Mouse (Mus musculus): ENCODE data around the gene Tmprss11d. TPM values are rescaled to one million over a fixed set of nuclear protein-coding genes. Genes with fewer than 3 reads are reported as not detected.
A peak's percentile ranks its signal among the peaks of the same experiment; 100 is the strongest.
"Not testable (repeated sequence)": the region's sequence is repeated elsewhere in the genome, so short reads cannot be mapped to it uniquely, and the experiment has no call there.

The Tmprss11d gene
- polyA plus RNA-seq, 1 experiment: 0.07 TPM

- H3K4me3 ChIP-seq (replicated peaks; ENCODE audit: insufficient read depth, low read depth, low read length): no peak overlapping the region
- WGBS: 17% methylated on average over 7 of the region's 7 CpGs
- H3K27me3 ChIP-seq (ENCODE audit: control insufficient read depth, insufficient read depth, low read length): no peaks in the 10 kb centered on the region
- DNase-seq: peak; percentile 18 to 45
- no peak overlapping the region for H3K27ac ChIP-seq (ENCODE audit: insufficient read depth, low read length)
- no peaks in the 10 kb centered on the region for H3K4me1 ChIP-seq (ENCODE audit: control insufficient read depth, insufficient read depth, low read length)
- no peak for TF ChIP-seq POLR2A (IDR thresholded peaks at IDR 0.05; ENCODE audit: borderline replicate concordance, insufficient read depth, low read length)
- no peak for TF ChIP-seq CTCF (IDR thresholded peaks at IDR 0.05; ENCODE audit: borderline replicate concordance, insufficient read depth, low read depth, low read length)
Measured at GRCm38 (mm10) chr5:86352966-86353365, 20.3 kb downstream of the Tmprss11d start.

GRCm38 (mm10) chr5:86318018-86318956 lies 54.9 kb downstream of the Tmprss11d start:
- H3K27me3 ChIP-seq (ENCODE audit: control insufficient read depth, insufficient read depth, low read length); H3K27ac ChIP-seq (ENCODE audit: insufficient read depth, low read length); H3K4me1 ChIP-seq (ENCODE audit: control insufficient read depth, insufficient read depth, low read length): not testable (repeated sequence)
- H3K4me3 ChIP-seq (replicated peaks; ENCODE audit: insufficient read depth, low read depth, low read length): peak overlapping the region; percentile 26
- peak; percentile 32; the same call in 1 of the 2 replicates for TF ChIP-seq POLR2A (IDR thresholded peaks at IDR 0.05; ENCODE audit: borderline replicate concordance, insufficient read depth, low read length)
- peak; percentile 5 to 9 for DNase-seq
- WGBS: 39% methylated on average over 30 of the region's 30 CpGs

- TF ChIP-seq POLR2A (IDR thresholded peaks at IDR 0.05; ENCODE audit: borderline replicate concordance, insufficient read depth, low read length): no peak
- no peak for TF ChIP-seq CTCF (IDR thresholded peaks at IDR 0.05; ENCODE audit: borderline replicate concordance, insufficient read depth, low read depth, low read length)
- DNase-seq: peak; percentile 85 to 86
- no peaks in the 10 kb centered on the region for H3K27me3 ChIP-seq (ENCODE audit: control insufficient read depth, insufficient read depth, low read length)
- H3K4me3 ChIP-seq (replicated peaks; ENCODE audit: insufficient read depth, low read depth, low read length): no peak overlapping the region
- H3K27ac ChIP-seq (ENCODE audit: insufficient read depth, low read length): no peak overlapping the region
- no peaks in the 10 kb centered on the region for H3K4me1 ChIP-seq (ENCODE audit: control insufficient read depth, insufficient read depth, low read length)
- WGBS: 11% methylated on average over 5 of the region's 5 CpGs
Measured at GRCm38 (mm10) chr5:86306116-86306515, 67.1 kb downstream of the Tmprss11d start.

DNA sequence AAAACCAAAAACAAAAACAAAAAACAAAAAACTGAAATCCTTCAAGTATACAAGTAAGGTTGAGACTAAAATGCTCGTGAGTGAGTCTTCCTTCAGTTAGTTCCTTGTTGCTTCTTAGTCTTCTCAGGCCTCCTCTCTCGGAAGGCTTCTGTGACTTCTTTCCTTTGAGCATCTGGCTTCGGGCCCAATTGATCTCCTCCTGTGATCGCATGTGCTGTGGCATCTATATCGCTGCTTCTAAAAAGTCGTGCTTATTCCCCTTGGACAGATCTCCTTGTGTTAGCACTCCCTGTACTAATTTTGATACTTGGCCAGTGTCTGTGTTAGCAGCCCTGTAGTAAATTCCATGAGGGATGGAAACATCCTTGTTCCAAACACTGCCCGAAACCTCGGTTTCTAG lies 69.3 kb downstream of the Tmprss11d start:
- 18% methylated on average over 8 of the region's 8 CpGs for WGBS
- TF ChIP-seq POLR2A (IDR thresholded peaks at IDR 0.05; ENCODE audit: borderline replicate concordance, insufficient read depth, low read length) (no peak), CTCF (IDR thresholded peaks at IDR 0.05; ENCODE audit: borderline replicate concordance, insufficient read depth, low read depth, low read length) (no peak)
- peak; percentile 29 to 45 for DNase-seq
- Histone ChIP-seq H3K27me3 (ENCODE audit: control insufficient read depth, insufficient read depth, low read length) (no peaks in the 10 kb centered on the region), H3K4me3 (replicated peaks; ENCODE audit: insufficient read depth, low read depth, low read length) (no peak overlapping the region), H3K27ac (ENCODE audit: insufficient read depth, low read length) (no peak overlapping the region), H3K4me1 (ENCODE audit: control insufficient read depth, insufficient read depth, low read length) (no peaks in the 10 kb centered on the region)

DNA sequence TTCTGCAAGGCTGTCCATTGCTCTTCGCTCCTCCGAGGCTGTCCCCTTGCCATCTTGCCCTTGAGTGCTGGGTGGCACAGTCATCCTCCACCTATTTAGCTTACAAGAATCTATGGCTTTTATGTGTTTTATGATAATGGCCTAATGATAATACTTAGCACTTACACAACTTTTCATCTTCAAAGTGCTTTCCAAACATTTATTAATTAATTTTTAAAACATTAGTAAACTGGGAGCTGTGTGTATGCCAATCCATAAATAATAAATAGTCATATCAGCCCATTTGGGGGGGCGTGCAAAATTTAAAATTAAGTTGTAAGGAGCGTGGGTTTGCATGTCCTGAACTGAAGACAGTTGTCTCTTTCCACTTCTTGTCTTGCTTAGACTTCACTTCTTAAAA lies 84.0 kb downstream of the Tmprss11d start, which contains the start of gene Tmprss11c:
Tmprss11c (minus strand) TSS at position 101 of the 400 bp plus-strand sequence.
- TF ChIP-seq CTCF (IDR thresholded peaks at IDR 0.05; ENCODE audit: borderline replicate concordance, insufficient read depth, low read depth, low read length) (no peak), POLR2A (IDR thresholded peaks at IDR 0.05; ENCODE audit: borderline replicate concordance, insufficient read depth, low read length) (no peak)
- H3K4me1 ChIP-seq (ENCODE audit: control insufficient read depth, insufficient read depth, low read length): no peaks in the 10 kb centered on the region
- H3K27me3 ChIP-seq (ENCODE audit: control insufficient read depth, insufficient read depth, low read length): no peaks in the 10 kb centered on the region
- 63% methylated on average over 4 of the region's 4 CpGs for WGBS
- H3K27ac ChIP-seq (ENCODE audit: insufficient read depth, low read length): no peak within 1 kb of the TSS
- DNase-seq: no peak
- no peak within 1 kb of the TSS for H3K4me3 ChIP-seq (replicated peaks; ENCODE audit: insufficient read depth, low read depth, low read length)

Other genes with a start within 250 kb of the Tmprss11d start
- 8.1 and 8.4 TPM in 2 replicates for gene Uba6, start 200.6 kb downstream of the Tmprss11d start, polyA plus RNA-seq (2012; rRNA removed)
- gene Gnrhr, start 175.5 kb downstream of the Tmprss11d start, polyA plus RNA-seq (2012; rRNA removed): not detected in 2 replicates
- not detected in 2 replicates for gene Tmprss11c, start 84.1 kb downstream of the Tmprss11d start, polyA plus RNA-seq (2012; rRNA removed)
- gene Tmprss11a, start 95.6 kb upstream of the Tmprss11d start, polyA plus RNA-seq (2012; rRNA removed): 0.11 and 0.35 TPM in 2 replicates
- gene Tmprss11g, start 145.2 kb upstream of the Tmprss11d start, polyA plus RNA-seq (2012; rRNA removed): not detected in 2 replicates

Measured in cerebellum, adult 2 months (tissue).